Mouse (Mus musculus): ENCODE measurements around the gene Rnf40.
"Not testable (repeated sequence)": the region's sequence is repeated elsewhere in the genome, so short reads cannot be mapped to it uniquely, and the experiment has no call there.

Rnf40 gene

GRCm38 (mm10) chr7:127602903-127603302, 14.3 kb downstream of the Rnf40 start:
- no peak for DNase-seq (ENCODE audit: low spot score in 2 of 2)

DNA sequence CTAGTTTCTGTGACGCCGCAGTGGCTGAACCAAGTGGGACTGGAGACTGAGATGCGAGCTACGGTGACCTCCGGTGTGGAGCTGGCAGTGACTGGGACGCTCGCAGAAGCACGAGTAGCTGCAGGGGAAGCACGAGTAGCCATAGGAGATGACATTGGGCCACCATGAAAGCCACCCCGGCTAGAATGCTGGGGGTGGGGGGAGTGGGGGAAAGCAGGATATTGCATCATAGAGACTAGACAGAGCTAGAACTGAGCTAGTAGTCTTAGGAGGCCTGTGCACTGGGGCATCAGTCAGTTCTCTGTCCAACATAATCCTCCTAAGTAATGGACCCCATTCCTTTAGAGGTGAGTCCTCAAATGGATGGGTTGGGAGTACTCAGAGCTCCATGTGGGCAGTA, 15.7 kb downstream of the Rnf40 start:
- DNase-seq (ENCODE audit: low spot score in 2 of 2) = no peak

DNA sequence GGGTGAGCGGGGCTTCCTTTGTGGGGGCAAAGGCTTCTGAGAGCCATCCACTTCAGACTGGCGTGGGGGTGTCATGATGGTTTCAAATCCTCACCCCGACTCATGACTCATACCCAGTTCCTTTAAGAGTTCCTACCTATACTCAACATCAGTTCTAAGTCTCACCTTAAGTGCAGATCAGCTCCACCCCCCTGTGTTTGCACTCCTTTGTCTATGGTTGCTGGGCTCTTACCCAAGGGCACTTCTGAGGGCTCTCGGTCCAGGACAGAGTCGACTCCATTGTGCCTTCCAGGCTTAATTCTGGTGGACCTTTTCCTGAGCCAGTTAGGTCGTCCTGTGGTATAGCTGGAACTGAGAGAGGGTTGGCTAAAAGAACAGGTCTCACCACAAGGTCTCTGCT, 18.6 kb downstream of the Rnf40 start:
- no peak for DNase-seq (ENCODE audit: low spot score in 2 of 2)

- DNase-seq (ENCODE audit: low spot score in 2 of 2) = no peak
Observed at GRCm38 (mm10) chr7:127611011-127611410, 22.4 kb downstream of the Rnf40 start.

- DNase-seq (ENCODE audit: low spot score in 2 of 2) = no peak
Observed at GRCm38 (mm10) chr7:127611561-127611960, 23.0 kb downstream of the Rnf40 start.

DNA sequence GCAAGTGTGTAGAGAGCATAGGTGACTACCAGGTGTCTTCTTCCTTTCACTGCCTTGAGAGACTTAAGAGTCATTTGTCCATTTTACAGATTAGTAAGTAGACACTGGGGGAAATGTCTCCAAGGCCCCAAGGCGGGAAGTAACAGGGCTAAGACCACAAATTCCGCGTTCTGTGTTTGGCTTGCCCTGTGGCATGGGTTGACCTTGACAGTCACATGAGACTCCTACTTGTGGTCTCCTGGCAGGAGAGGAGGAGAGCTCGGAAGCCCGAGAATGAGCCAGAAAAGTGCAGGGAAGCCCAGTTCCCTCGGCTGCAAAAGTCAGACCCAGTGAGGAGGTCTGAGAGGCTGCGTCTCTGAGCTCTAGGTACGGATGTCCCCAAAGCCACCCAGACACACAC, 24.9 kb downstream of the Rnf40 start:
- DNase-seq (ENCODE audit: low spot score in 2 of 2) = no peak

DNA sequence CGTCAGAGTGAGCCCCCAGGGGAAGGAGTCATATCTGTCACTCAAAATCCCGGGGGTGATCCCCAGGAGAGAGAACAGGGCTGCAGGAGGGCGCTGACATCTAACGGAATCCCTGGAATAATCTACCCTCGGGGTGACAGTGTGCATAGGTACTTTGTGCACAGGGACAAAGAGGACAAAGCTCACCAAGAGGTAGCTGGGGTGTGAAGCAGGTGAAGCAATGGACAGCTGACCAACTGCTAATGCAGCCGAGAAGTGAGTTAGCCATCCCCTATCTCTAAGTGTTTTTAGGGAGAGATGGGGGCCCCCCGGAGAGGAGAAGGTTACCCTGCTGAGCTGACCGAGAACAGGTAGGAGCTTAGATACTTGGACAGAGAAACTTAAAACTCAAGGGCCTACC, 25.5 kb downstream of the Rnf40 start:
- DNase-seq (ENCODE audit: low spot score in 2 of 2) = no peak

GRCm38 (mm10) chr7:127614511-127614890, 25.9 kb downstream of the Rnf40 start:
- DNase-seq (ENCODE audit: low spot score in 2 of 2) = no peak

- DNase-seq (ENCODE audit: low spot score in 2 of 2) = peak; percentile 52 to 82
Observed at GRCm38 (mm10) chr7:127614891-127615843, 26.6 kb downstream of the Rnf40 start, which contains the start of gene Zfp629. Zfp629 (minus strand) TSS chr7:127615797.

- DNase-seq (ENCODE audit: low spot score in 2 of 2) = no peak
Observed at GRCm38 (mm10) chr7:127616336-127616735, 27.8 kb downstream of the Rnf40 start.

DNA sequence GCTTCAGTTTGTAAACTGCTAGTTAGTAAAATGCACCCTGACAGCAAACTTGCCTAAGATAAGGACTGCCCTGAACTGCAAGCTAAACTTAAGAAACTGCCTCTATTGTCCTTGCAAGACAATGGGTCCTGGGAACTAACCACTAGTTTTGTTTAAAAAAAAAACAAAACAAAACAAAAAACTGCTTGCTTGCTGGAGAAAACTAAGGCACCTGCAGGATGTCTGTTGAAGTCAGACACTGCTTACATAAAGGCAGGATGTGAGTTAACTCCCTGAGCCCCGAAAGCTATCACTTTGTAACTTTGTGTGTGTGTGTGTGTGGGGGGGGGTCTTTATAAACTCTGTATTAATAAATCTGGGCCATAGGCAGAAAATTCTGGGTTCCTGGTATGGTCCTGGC, 28.3 kb downstream of the Rnf40 start:
- no peak for DNase-seq (ENCODE audit: low spot score in 2 of 2)

GRCm38 (mm10) chr7:127617962-127618361, 29.4 kb downstream of the Rnf40 start:
- DNase-seq (ENCODE audit: low spot score in 2 of 2) = no peak

- DNase-seq (ENCODE audit: low spot score in 2 of 2) = not testable (repeated sequence)
Observed at GRCm38 (mm10) chr7:127618402-127618801, 29.8 kb downstream of the Rnf40 start.

DNA sequence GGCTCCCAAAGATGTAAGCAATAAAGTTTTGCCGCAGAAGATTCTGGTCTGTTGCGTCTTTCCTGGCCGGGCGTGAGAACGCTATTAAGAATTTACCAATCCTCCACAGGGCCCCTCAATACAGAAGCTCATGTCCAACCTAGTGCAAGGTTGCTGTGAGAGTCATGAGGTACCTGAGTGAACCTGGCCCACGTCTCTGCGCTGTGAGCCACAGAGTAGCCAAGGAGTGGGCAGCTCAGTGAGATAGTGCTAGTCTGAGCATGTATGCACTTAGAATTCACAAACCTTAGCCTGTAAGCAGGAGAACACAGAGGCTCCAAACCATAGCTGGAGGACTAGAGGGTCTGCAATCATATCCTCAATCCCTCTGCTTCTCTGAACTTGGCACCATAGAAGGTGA, 37.5 kb downstream of the Rnf40 start:
- DNase-seq (ENCODE audit: low spot score in 2 of 2) = no peak

- DNase-seq (ENCODE audit: low spot score in 2 of 2) = no peak
Observed at GRCm38 (mm10) chr7:127626471-127626870, 37.9 kb downstream of the Rnf40 start.

DNA sequence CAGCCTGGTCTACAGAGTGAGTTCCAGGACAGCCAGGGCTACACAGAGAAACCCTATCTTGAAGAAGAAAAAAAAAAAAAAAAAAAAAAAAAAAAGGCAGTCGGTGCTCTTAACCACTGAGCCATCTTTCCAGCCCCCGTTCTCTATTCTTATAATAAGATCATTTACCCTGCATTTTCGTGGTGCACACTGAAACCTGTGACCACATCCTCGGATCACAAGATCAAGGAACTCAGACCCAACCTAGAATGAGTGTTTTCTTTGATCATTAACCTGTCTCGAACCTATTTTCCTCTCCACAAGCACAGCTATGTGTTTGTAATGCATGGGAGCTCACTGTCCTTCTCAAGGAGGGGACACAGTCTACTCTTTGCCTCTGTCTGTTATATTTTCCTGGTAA, 40.1 kb downstream of the Rnf40 start:
- DNase-seq (ENCODE audit: low spot score in 2 of 2) = no peak

- DNase-seq (ENCODE audit: low spot score in 2 of 2) = no peak
Observed at GRCm38 (mm10) chr7:127631416-127631815, 42.8 kb downstream of the Rnf40 start.

- DNase-seq (ENCODE audit: low spot score in 2 of 2) = peak; percentile 32 to 74
Observed at GRCm38 (mm10) chr7:127636963-127637362, 48.4 kb downstream of the Rnf40 start.

- DNase-seq (ENCODE audit: low spot score in 2 of 2) = no peak
Observed at GRCm38 (mm10) chr7:127641260-127641659, 52.7 kb downstream of the Rnf40 start.

GRCm38 (mm10) chr7:127642254-127642653, 53.7 kb downstream of the Rnf40 start:
- DNase-seq (ENCODE audit: low spot score in 2 of 2) = no peak

GRCm38 (mm10) chr7:127646363-127646762, 57.8 kb downstream of the Rnf40 start:
- no peak for DNase-seq (ENCODE audit: low spot score in 2 of 2)

- DNase-seq (ENCODE audit: low spot score in 2 of 2) = not testable (repeated sequence)
Observed at GRCm38 (mm10) chr7:127647576-127647975, 59.0 kb downstream of the Rnf40 start.

- no peak for DNase-seq (ENCODE audit: low spot score in 2 of 2)
Observed at GRCm38 (mm10) chr7:127648516-127649201, 60.1 kb downstream of the Rnf40 start.

Measured in left cerebral cortex, adult 9 months (tissue).